ENCODE assay signal across 11 mouse cellular contexts in genomic region chr19:53983336-53983735, GRCm38 (mm10). TPM values are rescaled to one million over a fixed set of nuclear protein-coding genes. Genes with fewer than 3 reads are reported as not detected.
DNase-seq lines count a peak whose midpoint lies in the region.
"Had no signal": no experiment of that assay in that cellular context is flagged by ENCODE, and none has a peak within 500 bp of the region (broad histone marks: within the 10 kb centered on the region; RNA-seq: fewer than 3 reads in every experiment).

No protein-coding gene starts in this region.

- no peaks in the 10 kb centered on the region for H3K36me3 ChIP-seq in splenic B cell, adult 2 months (ENCODE audit: control insufficient read depth, insufficient read depth, low read length, poor library complexity, severe bottlenecking)

- DNase-seq in kidney, postnatal 10 days, result peak; percentile 28
- no peak for DNase-seq in kidney, postnatal 14 days
- peak; percentile 9 to 13 for DNase-seq in thymus, postnatal 36 days
- no peak for DNase-seq in thymus, postnatal 0 days (ENCODE audit: low spot score)
- DNase-seq in brain, adult 2 months (ENCODE audit: low read depth, low spot score), result peak; percentile 18
- DNase-seq in splenic B cell, adult 2 months (ENCODE audit: low read depth, low spot score), result peak; percentile 54
- DNase-seq in gastrocnemius, adult 8-10 months (ENCODE audit: low spot score in 2 of 2), result no peak
- DNase-seq in right cerebral cortex, postnatal 36 days (ENCODE audit: low spot score in 2 of 2), result no peak
- DNase-seq: heart, adult 11 months; right cerebral cortex, postnatal 25 days had no signal

- H3K27me3 ChIP-seq in splenic B cell, adult 2 months (ENCODE audit: control insufficient read depth, insufficient read depth, low read length, poor library complexity, severe bottlenecking), result no peaks in the 10 kb centered on the region
- H3K27me3 ChIP-seq: neural tube, embryonic 13.5 days had no signal

RNA-seq across cellular contexts. Expression of gene Bbip1, which starts 38.9 kb away (rescaled TPM):
- polyA plus RNA-seq in thymus, postnatal 0 days (2015; fragmentation: Nextera tagmentation; extraction: Ambion mirVana), result 136 and 139 TPM in 2 replicates
- 10 to 100 TPM; 36.2 to 43.1 (median 38.0) TPM for total RNA-seq in gastrocnemius, adult 8-10 months (2022)

RNA-seq across cellular contexts. Expression of gene Shoc2, which starts 39.2 kb away (rescaled TPM):
- 26.1 and 29.8 TPM in 2 replicates for polyA plus RNA-seq in thymus, postnatal 0 days (2015; fragmentation: Nextera tagmentation; extraction: Ambion mirVana)
- total RNA-seq in gastrocnemius, adult 8-10 months (2022), result 10 to 100 TPM; 21.7 to 31.6 (median 23.4) TPM

Comparison
In these comparisons a context has a peak if more than half of its experiments do, and no peak if none do; other contexts are left out.
1. DNase-seq: peak in kidney, postnatal 10 days (single experiment), thymus, postnatal 36 days (2 of 2), brain, adult 2 months (single experiment) and splenic B cell, adult 2 months (single experiment); none in kidney, postnatal 14 days (single experiment), thymus, postnatal 0 days (single experiment), gastrocnemius, adult 8-10 months (0 of 2) and right cerebral cortex, postnatal 36 days (0 of 2).